Mouse (Mus musculus): ENCODE measurements around the gene Slc35f2. TPM values are rescaled to one million over a fixed set of nuclear protein-coding genes. Genes with fewer than 3 reads are reported as not detected.

Slc35f2 gene
- polyA plus RNA-seq, 1 experiment from 2014 or later = 1.2 TPM

GRCm38 (mm10) chr9:53793830-53794330 lies 22.5 kb downstream of the Slc35f2 start:
- no peak overlapping the region for H3K27ac ChIP-seq (ENCODE audit: low read length)
- H3K4me3 ChIP-seq (ENCODE audit: low read depth, low read length) = no peak overlapping the region
- no peaks in the 10 kb centered on the region for H3K27me3 ChIP-seq (replicated peaks; ENCODE audit: insufficient read depth, low read length)
- H3K9ac ChIP-seq (replicated peaks; ENCODE audit: low read depth) = no peak overlapping the region
- no peak for DNase-seq (ENCODE audit: low spot score)
- TF ChIP-seq CTCF (IDR thresholded peaks at IDR 0.05) = no peak
- TF ChIP-seq EP300 (IDR thresholded peaks at IDR 0.05) = no peak
- H3K36me3 ChIP-seq (ENCODE audit: insufficient read depth, low read length) = no peaks in the 10 kb centered on the region
- ATAC-seq = no peak
- H3K4me2 ChIP-seq (replicated peaks; ENCODE audit: low read depth, low read length) = no peak overlapping the region
- no peaks in the 10 kb centered on the region for H3K9me3 ChIP-seq (ENCODE audit: low read length)
- H3K4me1 ChIP-seq (ENCODE audit: insufficient read depth, low read depth, low read length) = 0 out of 2 replicates have a peak, but pooled peaks cover 3% of the 10 kb centered on the region
- WGBS = 59% methylated on average over 1 of the region's 1 CpGs

DNA sequence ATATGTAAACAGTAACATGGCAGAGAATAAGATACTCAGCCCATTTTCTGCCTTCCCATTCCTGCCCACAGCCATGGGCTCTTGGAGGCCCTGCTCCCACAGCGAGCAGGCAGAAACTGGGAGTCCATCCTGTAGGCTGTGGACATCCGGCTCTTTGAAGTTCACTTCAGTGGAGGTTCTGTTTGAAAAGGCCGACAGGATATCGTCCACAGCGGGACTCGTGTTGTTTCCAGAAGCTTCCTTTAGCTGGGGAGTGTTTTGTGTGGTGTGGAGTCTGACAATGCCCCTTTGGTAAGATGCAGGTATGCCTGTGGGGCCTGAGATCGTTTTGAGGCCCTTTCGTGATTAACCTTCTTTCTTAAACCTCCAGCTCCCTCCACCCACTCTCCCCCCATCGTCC lies 23.2 kb downstream of the Slc35f2 start:
- ATAC-seq (peak; percentile 32; the same call in 1 of the 2 replicates), DNase-seq (ENCODE audit: low spot score) (peak; percentile 18)
- 0 out of 2 replicates have a peak overlapping the region, but pooled peaks have one; percentile 12 for H3K27ac ChIP-seq (ENCODE audit: low read length)
- H3K9ac ChIP-seq (replicated peaks; ENCODE audit: low read depth) = no peak overlapping the region
- H3K4me2 ChIP-seq (replicated peaks; ENCODE audit: low read depth, low read length) = 0 out of 2 replicates have a peak overlapping the region, but pooled peaks have one; percentile 23
- TF ChIP-seq EP300 (IDR thresholded peaks at IDR 0.05) (no peak), CTCF (IDR thresholded peaks at IDR 0.05) (no peak)
- no peaks in the 10 kb centered on the region for H3K27me3 ChIP-seq (replicated peaks; ENCODE audit: insufficient read depth, low read length)
- H3K9me3 ChIP-seq (ENCODE audit: low read length) = no peaks in the 10 kb centered on the region
- 0 out of 2 replicates have a peak, but pooled peaks cover 3% of the 10 kb centered on the region for H3K4me1 ChIP-seq (ENCODE audit: insufficient read depth, low read depth, low read length)
- H3K36me3 ChIP-seq (ENCODE audit: insufficient read depth, low read length) = no peaks in the 10 kb centered on the region
- WGBS = 13% methylated on average over 9 of the region's 9 CpGs
- H3K4me3 ChIP-seq (ENCODE audit: low read depth, low read length) = no peak overlapping the region

- no peaks in the 10 kb centered on the region for H3K27me3 ChIP-seq (replicated peaks; ENCODE audit: insufficient read depth, low read length)
- H3K4me1 ChIP-seq (ENCODE audit: insufficient read depth, low read depth, low read length) = 0 out of 2 replicates have a peak, but pooled peaks cover 3% of the 10 kb centered on the region
- H3K36me3 ChIP-seq (ENCODE audit: insufficient read depth, low read length) = no peaks in the 10 kb centered on the region
- H3K4me3 ChIP-seq (ENCODE audit: low read depth, low read length) = no peak overlapping the region
- H3K27ac ChIP-seq (ENCODE audit: low read length) = no peak overlapping the region
- no peak for TF ChIP-seq CTCF (IDR thresholded peaks at IDR 0.05)
- no peak for TF ChIP-seq EP300 (IDR thresholded peaks at IDR 0.05)
- H3K4me2 ChIP-seq (replicated peaks; ENCODE audit: low read depth, low read length) = no peak overlapping the region
- H3K9me3 ChIP-seq (ENCODE audit: low read length) = no peaks in the 10 kb centered on the region
- H3K9ac ChIP-seq (replicated peaks; ENCODE audit: low read depth) = no peak overlapping the region
- ATAC-seq (no peak), DNase-seq (ENCODE audit: low spot score) (no peak)
Observed at GRCm38 (mm10) chr9:53795351-53795750, 24.0 kb downstream of the Slc35f2 start.

- Histone ChIP-seq H3K4me3 (ENCODE audit: low read depth, low read length) (no peak overlapping the region), H3K36me3 (ENCODE audit: insufficient read depth, low read length) (no peaks in the 10 kb centered on the region), H3K27ac (ENCODE audit: low read length) (no peak overlapping the region), H3K9me3 (ENCODE audit: low read length) (no peaks in the 10 kb centered on the region), H3K9ac (replicated peaks; ENCODE audit: low read depth) (no peak overlapping the region), H3K4me2 (replicated peaks; ENCODE audit: low read depth, low read length) (no peak overlapping the region), H3K27me3 (replicated peaks; ENCODE audit: insufficient read depth, low read length) (no peaks in the 10 kb centered on the region), H3K4me1 (ENCODE audit: insufficient read depth, low read depth, low read length) (0 out of 2 replicates have a peak, but pooled peaks cover 3% of the 10 kb centered on the region)
- DNase-seq (ENCODE audit: low spot score) = no peak
- ATAC-seq = no peak
- TF ChIP-seq CTCF (IDR thresholded peaks at IDR 0.05) (no peak), EP300 (IDR thresholded peaks at IDR 0.05) (no peak)
- WGBS = 75% methylated on average over 3 of the region's 3 CpGs
Observed at GRCm38 (mm10) chr9:53796386-53796785, 25.0 kb downstream of the Slc35f2 start.

GRCm38 (mm10) chr9:53797141-53797540 lies 25.8 kb downstream of the Slc35f2 start:
- ATAC-seq (no peak), DNase-seq (ENCODE audit: low spot score) (no peak)
- H3K9me3 ChIP-seq (ENCODE audit: low read length) = no peaks in the 10 kb centered on the region
- H3K4me3 ChIP-seq (ENCODE audit: low read depth, low read length) = no peak overlapping the region
- no peak for TF ChIP-seq EP300 (IDR thresholded peaks at IDR 0.05)
- TF ChIP-seq CTCF (IDR thresholded peaks at IDR 0.05) = no peak
- H3K36me3 ChIP-seq (ENCODE audit: insufficient read depth, low read length) = no peaks in the 10 kb centered on the region
- H3K9ac ChIP-seq (replicated peaks; ENCODE audit: low read depth) = no peak overlapping the region
- no peaks in the 10 kb centered on the region for H3K27me3 ChIP-seq (replicated peaks; ENCODE audit: insufficient read depth, low read length)
- no peak overlapping the region for H3K27ac ChIP-seq (ENCODE audit: low read length)
- 86% methylated on average over 2 of the region's 2 CpGs for WGBS
- H3K4me2 ChIP-seq (replicated peaks; ENCODE audit: low read depth, low read length) = no peak overlapping the region
- H3K4me1 ChIP-seq (ENCODE audit: insufficient read depth, low read depth, low read length) = 0 out of 2 replicates have a peak, but pooled peaks cover 3% of the 10 kb centered on the region

GRCm38 (mm10) chr9:53802921-53803320 lies 31.6 kb downstream of the Slc35f2 start:
- H3K27me3 ChIP-seq (replicated peaks; ENCODE audit: insufficient read depth, low read length) = no peaks in the 10 kb centered on the region
- H3K9me3 ChIP-seq (ENCODE audit: low read length) = no peaks in the 10 kb centered on the region
- 97% methylated on average over 7 of the region's 7 CpGs for WGBS
- no peaks in the 10 kb centered on the region for H3K4me1 ChIP-seq (ENCODE audit: insufficient read depth, low read depth, low read length)
- no peak overlapping the region for H3K27ac ChIP-seq (ENCODE audit: low read length)
- DNase-seq (ENCODE audit: low spot score) = no peak
- H3K36me3 ChIP-seq (ENCODE audit: insufficient read depth, low read length) = no peaks in the 10 kb centered on the region
- H3K4me2 ChIP-seq (replicated peaks; ENCODE audit: low read depth, low read length) = no peak overlapping the region
- ATAC-seq = no peak
- H3K9ac ChIP-seq (replicated peaks; ENCODE audit: low read depth) = no peak overlapping the region
- TF ChIP-seq EP300 (IDR thresholded peaks at IDR 0.05) (no peak), CTCF (IDR thresholded peaks at IDR 0.05) (no peak)
- H3K4me3 ChIP-seq (ENCODE audit: low read depth, low read length) = no peak overlapping the region

Measured in lung, postnatal 0 days (tissue).